Mouse (Mus musculus): ENCODE measurements around the gene Irs3. TPM values are rescaled to one million over a fixed set of nuclear protein-coding genes. Genes with fewer than 3 reads are reported as not detected.
"Not testable (repeated sequence)": the region's sequence is repeated elsewhere in the genome, so short reads cannot be mapped to it uniquely, and the experiment has no call there.

The Irs3 gene
- polyA plus RNA-seq, 1 experiment from 2014 or later, result 0.22 TPM

DNA sequence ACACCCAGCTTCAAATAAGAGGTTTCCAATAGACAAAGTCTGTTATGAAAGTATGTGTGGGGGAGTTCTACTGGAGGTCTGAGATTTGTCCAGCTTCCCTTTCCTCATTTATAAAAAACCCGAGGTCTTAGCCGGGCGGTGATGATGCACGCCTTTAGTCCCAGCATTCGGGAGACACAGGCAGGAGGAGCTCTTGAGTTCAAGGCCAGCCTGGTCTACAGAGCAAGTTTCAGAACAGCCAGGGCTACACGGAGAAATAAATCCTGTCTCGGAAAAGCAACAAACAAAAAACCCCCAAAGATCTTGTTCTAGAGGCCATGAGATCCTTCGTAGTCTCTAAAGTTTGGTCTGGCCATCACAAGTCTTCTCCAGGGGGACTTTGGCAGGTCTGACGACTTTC lies 17.5 kb downstream of the Irs3 start:
- ATAC-seq (ENCODE audit: low FRiP score) (no peak), DNase-seq (ENCODE audit: low spot score) (no peak)
- Histone ChIP-seq H3K9ac (ENCODE audit: low read depth, low read length) (peak overlapping the region; percentile 74), H3K27me3 (ENCODE audit: control insufficient read depth, insufficient read depth, low read length) (no peaks in the 10 kb centered on the region), H3K4me2 (replicated peaks; ENCODE audit: low read depth, low read length) (peak overlapping the region; percentile 67), H3K27ac (ENCODE audit: low read depth, low read length) (peak overlapping the region; percentile 82), H3K4me3 (ENCODE audit: low read depth, low read length) (peak overlapping the region; percentile 52), H3K36me3 (ENCODE audit: control insufficient read depth, insufficient read depth, low read length) (no peaks in the 10 kb centered on the region), H3K9me3 (ENCODE audit: control insufficient read depth, low read length) (no peaks in the 10 kb centered on the region), H3K4me1 (replicated peaks; ENCODE audit: control insufficient read depth, insufficient read depth, low read length) (peaks cover 16% of the 10 kb centered on the region)
- 5% methylated on average over 9 of the region's 9 CpGs for WGBS

DNA sequence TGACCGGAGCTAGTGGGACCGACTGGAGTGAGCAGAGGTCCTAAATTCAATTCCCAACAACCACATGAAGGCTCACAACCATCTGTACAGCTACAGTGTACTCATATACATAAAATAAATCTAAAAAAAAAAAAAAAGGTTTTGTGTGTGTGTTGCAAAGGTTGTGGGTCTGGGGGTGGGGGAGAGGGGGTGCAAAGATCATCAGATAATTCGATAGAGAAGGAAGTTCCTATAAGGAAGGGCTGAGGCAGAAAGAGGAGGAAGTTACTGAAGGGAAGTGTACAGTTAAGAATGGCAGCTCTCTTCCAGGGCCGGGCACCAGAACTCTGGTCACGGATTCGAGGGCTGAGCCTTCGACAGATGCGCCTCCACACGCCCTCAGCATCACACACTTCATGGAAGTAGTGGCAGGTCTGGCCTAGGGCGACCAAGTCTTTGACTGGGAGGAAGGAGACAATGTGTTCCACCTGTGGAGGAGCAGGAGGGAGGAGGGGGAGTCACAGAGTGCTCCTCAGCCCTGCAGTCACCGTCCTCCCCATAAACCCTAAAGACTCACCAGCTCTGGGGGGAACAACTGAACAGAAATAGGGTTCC lies 21.5 kb downstream of the Irs3 start:
- Histone ChIP-seq H3K4me1 (replicated peaks; ENCODE audit: control insufficient read depth, insufficient read depth, low read length) (0 out of 2 replicates have a peak, but pooled peaks cover 2% of the 10 kb centered on the region), H3K4me2 (replicated peaks; ENCODE audit: low read depth, low read length) (no peak overlapping the region), H3K4me3 (ENCODE audit: low read depth, low read length) (no peak overlapping the region), H3K27me3 (ENCODE audit: control insufficient read depth, insufficient read depth, low read length) (no peaks in the 10 kb centered on the region), H3K9ac (ENCODE audit: low read depth, low read length) (no peak overlapping the region), H3K9me3 (ENCODE audit: control insufficient read depth, low read length) (no peaks in the 10 kb centered on the region), H3K27ac (ENCODE audit: low read depth, low read length) (no peak overlapping the region), H3K36me3 (ENCODE audit: control insufficient read depth, insufficient read depth, low read length) (no peaks in the 10 kb centered on the region)
- no peak for DNase-seq (ENCODE audit: low spot score)
- WGBS, result 86% methylated on average over 11 of the region's 11 CpGs
- ATAC-seq (ENCODE audit: low FRiP score), result no peak

DNA sequence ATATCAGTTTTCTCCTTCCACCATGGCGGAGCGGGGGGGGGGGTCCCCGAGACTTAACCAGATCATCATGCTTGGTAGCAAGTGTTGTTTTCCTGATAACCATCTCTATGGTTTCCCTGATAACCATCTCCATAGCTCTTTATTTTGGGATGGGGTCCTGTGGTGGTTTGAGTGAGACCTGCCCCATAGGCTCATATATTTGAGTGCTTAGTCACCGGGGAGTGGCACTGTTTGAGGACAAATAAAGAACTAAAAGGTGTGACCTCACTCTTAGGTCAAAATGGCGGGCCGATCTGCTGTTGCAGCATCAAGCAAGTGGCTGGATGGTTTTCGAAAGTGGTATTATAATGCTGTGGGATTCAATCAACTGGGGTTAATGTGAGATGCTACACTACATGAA lies 30.2 kb downstream of the Irs3 start:
- peaks cover 8% of the 10 kb centered on the region; the same call in 1 of the 2 replicates for H3K4me1 ChIP-seq (replicated peaks; ENCODE audit: control insufficient read depth, insufficient read depth, low read length)
- H3K4me2 ChIP-seq (replicated peaks; ENCODE audit: low read depth, low read length), result no peak overlapping the region
- DNase-seq (ENCODE audit: low spot score) (no peak), ATAC-seq (ENCODE audit: low FRiP score) (no peak)
- no peaks in the 10 kb centered on the region for H3K9me3 ChIP-seq (ENCODE audit: control insufficient read depth, low read length)
- H3K4me3 ChIP-seq (ENCODE audit: low read depth, low read length), result no peak overlapping the region
- H3K36me3 ChIP-seq (ENCODE audit: control insufficient read depth, insufficient read depth, low read length), result no peaks in the 10 kb centered on the region
- H3K27me3 ChIP-seq (ENCODE audit: control insufficient read depth, insufficient read depth, low read length), result no peaks in the 10 kb centered on the region
- H3K27ac ChIP-seq (ENCODE audit: low read depth, low read length), result no peak overlapping the region
- WGBS, result 90% methylated on average over 7 of the region's 7 CpGs
- H3K9ac ChIP-seq (ENCODE audit: low read depth, low read length), result no peak overlapping the region

DNA sequence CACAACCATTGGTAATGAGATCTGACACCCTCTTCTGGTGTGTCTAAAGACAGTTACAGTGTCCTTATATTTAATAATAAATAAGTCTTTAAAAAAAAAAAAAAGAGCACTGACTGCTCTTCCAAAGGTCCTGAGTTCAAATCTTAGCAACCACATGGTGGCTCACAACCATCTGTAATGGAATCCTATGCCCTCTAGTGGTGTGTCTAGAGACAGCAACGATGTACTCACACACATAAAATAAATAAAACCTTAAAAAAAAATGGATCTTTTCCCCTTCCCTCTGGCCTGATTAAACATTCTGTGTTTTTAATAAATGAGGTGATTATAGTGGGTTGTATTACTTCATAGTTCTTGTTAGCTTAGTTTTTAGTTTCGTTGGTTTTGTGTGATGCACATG lies 30.6 kb downstream of the Irs3 start:
- 89% methylated on average over 2 of the region's 2 CpGs for WGBS
- not testable (repeated sequence) for ATAC-seq (ENCODE audit: low FRiP score); DNase-seq (ENCODE audit: low spot score)

DNA sequence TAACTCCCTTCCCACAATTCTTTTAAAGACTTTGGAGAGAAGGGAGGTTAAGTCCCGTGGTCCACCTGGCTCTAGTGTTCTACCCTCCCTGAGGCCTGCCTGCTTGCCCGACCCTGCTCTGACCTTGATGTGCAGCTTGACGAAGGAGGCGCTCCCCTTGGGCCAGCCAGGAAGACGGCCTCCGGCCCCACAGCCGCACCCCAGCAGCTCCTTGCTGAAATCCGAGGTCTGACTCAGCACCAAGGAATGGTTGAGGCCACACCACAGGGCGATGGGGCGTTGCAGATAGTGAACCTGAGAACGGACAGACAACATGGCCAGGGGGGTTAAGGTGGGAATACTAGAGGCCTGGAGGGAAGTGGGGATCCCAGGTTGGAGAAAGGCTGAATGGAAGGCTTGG lies 32.0 kb downstream of the Irs3 start, which contains the start of gene Pcolce:
Gene Pcolce (minus strand): TSS at position 235 of the 400 bp plus-strand sequence.
- DNase-seq (ENCODE audit: low spot score), result no peak
- Histone ChIP-seq H3K36me3 (ENCODE audit: control insufficient read depth, insufficient read depth, low read length) (no peaks in the 10 kb centered on the region), H3K4me3 (ENCODE audit: low read depth, low read length) (no peak within 1 kb of the TSS), H3K9me3 (ENCODE audit: control insufficient read depth, low read length) (no peaks in the 10 kb centered on the region), H3K9ac (ENCODE audit: low read depth, low read length) (peak within 1 kb of the TSS; percentile 5; the same call in 1 of the 2 replicates), H3K27me3 (ENCODE audit: control insufficient read depth, insufficient read depth, low read length) (no peaks in the 10 kb centered on the region; the same call in 1 of the 2 replicates), H3K27ac (ENCODE audit: low read depth, low read length) (no peak within 1 kb of the TSS), H3K4me2 (replicated peaks; ENCODE audit: low read depth, low read length) (no peak within 1 kb of the TSS), H3K4me1 (replicated peaks; ENCODE audit: control insufficient read depth, insufficient read depth, low read length) (peaks cover 8% of the 10 kb centered on the region; the same call in 1 of the 2 replicates)
- WGBS, result 53% methylated on average over 11 of the region's 11 CpGs
- ATAC-seq (ENCODE audit: low FRiP score), result no peak

More for the DNA sequence above, 30.6 kb downstream of the Irs3 start:
- not testable (repeated sequence) for H3K4me1 ChIP-seq (replicated peaks; ENCODE audit: control insufficient read depth, insufficient read depth, low read length); H3K4me2 ChIP-seq (replicated peaks; ENCODE audit: low read depth, low read length); H3K4me3 ChIP-seq (ENCODE audit: low read depth, low read length); H3K36me3 ChIP-seq (ENCODE audit: control insufficient read depth, insufficient read depth, low read length); H3K9me3 ChIP-seq (ENCODE audit: control insufficient read depth, low read length); H3K27ac ChIP-seq (ENCODE audit: low read depth, low read length); H3K27me3 ChIP-seq (ENCODE audit: control insufficient read depth, insufficient read depth, low read length); H3K9ac ChIP-seq (ENCODE audit: low read depth, low read length)

DNA sequence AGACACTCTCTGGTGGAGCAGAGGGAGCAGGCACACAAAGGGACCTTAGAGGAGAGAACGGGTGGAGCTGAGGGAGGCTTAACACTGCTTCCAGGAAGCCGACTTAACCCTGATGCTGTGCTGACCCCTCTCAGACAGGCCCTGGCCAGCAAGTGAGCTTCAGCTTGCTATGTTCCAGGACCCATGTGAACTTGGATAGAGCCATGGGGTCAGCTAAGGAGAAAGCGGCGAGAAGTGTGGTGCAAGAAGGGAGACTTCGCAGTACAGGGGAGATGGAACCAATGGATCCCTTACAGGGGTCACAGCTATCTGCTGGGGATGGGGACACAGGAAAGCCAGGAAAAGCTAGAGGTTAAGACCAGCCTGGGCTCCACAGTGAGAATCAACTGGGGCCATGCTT lies 32.4 kb downstream of the Irs3 start:
- no peaks in the 10 kb centered on the region for H3K36me3 ChIP-seq (ENCODE audit: control insufficient read depth, insufficient read depth, low read length)
- peaks cover 11% of the 10 kb centered on the region; the same call in 1 of the 2 replicates for H3K4me1 ChIP-seq (replicated peaks; ENCODE audit: control insufficient read depth, insufficient read depth, low read length)
- 67% methylated on average over 5 of the region's 5 CpGs for WGBS
- DNase-seq (ENCODE audit: low spot score) (no peak), ATAC-seq (ENCODE audit: low FRiP score) (no peak)
- H3K4me3 ChIP-seq (ENCODE audit: low read depth, low read length), result no peak overlapping the region
- H3K9ac ChIP-seq (ENCODE audit: low read depth, low read length), result peak overlapping the region; percentile 5; the same call in 1 of the 2 replicates
- no peaks in the 10 kb centered on the region; the same call in 1 of the 2 replicates for H3K27me3 ChIP-seq (ENCODE audit: control insufficient read depth, insufficient read depth, low read length)
- H3K9me3 ChIP-seq (ENCODE audit: control insufficient read depth, low read length), result no peaks in the 10 kb centered on the region
- H3K27ac ChIP-seq (ENCODE audit: low read depth, low read length), result no peak overlapping the region
- no peak overlapping the region for H3K4me2 ChIP-seq (replicated peaks; ENCODE audit: low read depth, low read length)

DNA sequence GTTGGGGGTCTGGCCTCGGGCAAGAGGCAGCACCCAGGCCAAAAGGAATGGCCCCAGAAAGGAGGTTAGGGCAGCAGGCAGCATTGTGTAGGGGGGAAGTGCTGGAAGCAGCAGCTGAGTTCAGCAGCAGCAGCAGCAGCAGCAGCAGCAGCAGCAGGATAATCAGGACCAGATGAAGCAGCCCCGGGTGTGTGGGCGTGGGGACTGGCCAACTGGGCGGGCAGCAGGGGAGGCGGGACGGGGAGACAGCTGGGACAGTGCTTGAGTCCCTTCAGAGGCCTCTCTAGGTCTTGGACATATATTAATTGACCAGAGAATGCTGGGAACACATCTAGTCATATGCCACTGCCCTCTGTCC lies 34.3 kb downstream of the Irs3 start:
- DNase-seq (ENCODE audit: low spot score) (peak; percentile 68), ATAC-seq (ENCODE audit: low FRiP score) (no peak)
- peaks cover 2% of the 10 kb centered on the region; the same call in 1 of the 2 replicates for H3K27me3 ChIP-seq (ENCODE audit: control insufficient read depth, insufficient read depth, low read length)
- peak overlapping the region; percentile 14; the same call in 1 of the 2 replicates for H3K4me2 ChIP-seq (replicated peaks; ENCODE audit: low read depth, low read length)
- H3K27ac ChIP-seq (ENCODE audit: low read depth, low read length), result peak overlapping the region; percentile 70; the same call in 1 of the 2 replicates
- H3K9ac ChIP-seq (ENCODE audit: low read depth, low read length), result peak overlapping the region; percentile 54
- no peak overlapping the region; the same call in 1 of the 2 replicates for H3K4me3 ChIP-seq (ENCODE audit: low read depth, low read length)
- no peaks in the 10 kb centered on the region for H3K9me3 ChIP-seq (ENCODE audit: control insufficient read depth, low read length)
- H3K4me1 ChIP-seq (replicated peaks; ENCODE audit: control insufficient read depth, insufficient read depth, low read length), result peaks cover 13% of the 10 kb centered on the region; the same call in 1 of the 2 replicates
- no peaks in the 10 kb centered on the region for H3K36me3 ChIP-seq (ENCODE audit: control insufficient read depth, insufficient read depth, low read length)
- 21% methylated on average over 6 of the region's 6 CpGs for WGBS

DNA sequence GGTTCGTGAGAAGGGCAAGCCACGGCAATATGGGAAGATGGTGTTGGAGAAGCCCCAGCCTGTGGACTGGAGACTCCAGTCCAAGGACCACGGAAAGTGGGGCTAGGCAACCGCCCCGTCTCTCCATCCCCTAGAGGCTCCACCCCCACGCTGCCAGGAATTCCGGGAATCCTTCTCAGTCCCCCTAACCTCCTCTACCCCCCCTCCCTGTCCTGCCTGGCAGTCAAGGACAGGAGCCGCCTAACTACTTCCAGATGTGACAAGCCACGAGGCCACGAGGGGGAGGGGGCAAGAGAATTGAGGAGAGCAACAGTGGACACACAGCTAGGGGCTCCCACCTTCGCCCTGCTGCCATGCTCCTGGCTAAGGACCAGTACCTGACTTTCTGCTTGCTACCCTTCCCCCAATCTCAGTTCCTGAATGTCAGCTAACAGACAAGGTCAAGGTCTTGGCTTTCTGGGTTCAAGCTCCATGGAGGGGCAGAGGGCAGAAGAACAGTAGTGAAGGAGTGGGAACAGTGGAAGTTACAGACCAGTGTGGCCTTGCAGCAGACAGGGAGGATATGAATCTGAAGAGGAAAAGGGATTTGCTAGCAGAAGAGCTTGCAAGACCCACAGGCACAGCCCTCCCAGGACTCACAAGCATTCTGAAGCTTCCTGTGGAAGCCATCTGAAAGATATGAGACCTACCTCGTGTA lies 34.8 kb downstream of the Irs3 start:
- no peaks in the 10 kb centered on the region for H3K36me3 ChIP-seq (ENCODE audit: control insufficient read depth, insufficient read depth, low read length)
- H3K9me3 ChIP-seq (ENCODE audit: control insufficient read depth, low read length), result no peaks in the 10 kb centered on the region
- WGBS, result 14% methylated on average over 11 of the region's 12 CpGs
- no peak overlapping the region; the same call in 1 of the 2 replicates for H3K4me3 ChIP-seq (ENCODE audit: low read depth, low read length)
- ATAC-seq (ENCODE audit: low FRiP score), result 0 out of 2 replicates have a peak, but pooled peaks have one; percentile 26
- H3K4me2 ChIP-seq (replicated peaks; ENCODE audit: low read depth, low read length), result peak overlapping the region; percentile 14; the same call in 1 of the 2 replicates
- peak overlapping the region; percentile 54 for H3K9ac ChIP-seq (ENCODE audit: low read depth, low read length)
- peaks cover 13% of the 10 kb centered on the region; the same call in 1 of the 2 replicates for H3K4me1 ChIP-seq (replicated peaks; ENCODE audit: control insufficient read depth, insufficient read depth, low read length)
- H3K27me3 ChIP-seq (ENCODE audit: control insufficient read depth, insufficient read depth, low read length), result peaks cover 2% of the 10 kb centered on the region; the same call in 1 of the 2 replicates
- DNase-seq (ENCODE audit: low spot score), result peak; percentile 68
- H3K27ac ChIP-seq (ENCODE audit: low read depth, low read length), result peak overlapping the region; percentile 70; the same call in 1 of the 2 replicates

Data from hindbrain, embryonic 11.5 days (tissue).